Mouse (Mus musculus) testis, adult 2 months (tissue): ENCODE measurements around the gene Lgsn. TPM values are rescaled to one million over a fixed set of nuclear protein-coding genes. Genes with fewer than 3 reads are reported as not detected.

Experiments
- H3K27ac ChIP-seq: fragments of 200-500 bp; 2 replicates; pipeline ENCODE4 v1.5.1; 2012; ENCODE audit warnings: low read depth, low read length; ENCODE audit not compliant: control insufficient read depth, insufficient read depth
- H3K27me3 ChIP-seq: fragments of 200-500 bp; 2 replicates; pipeline ENCODE4 v1.6.1; 2012; ENCODE audit warnings: mild to moderate bottlenecking, low read length, moderate library complexity; ENCODE audit not compliant: control insufficient read depth, insufficient read depth
- H3K36me3 ChIP-seq: fragments of 200-500 bp; 2 replicates; pipeline ENCODE4 v1.6.1; 2012; ENCODE audit warnings: mild to moderate bottlenecking, low read length; ENCODE audit not compliant: control insufficient read depth, insufficient read depth
- H3K4me1 ChIP-seq: fragments of 200-500 bp; 2 replicates; pipeline ENCODE4 v1.6.1; 2012; ENCODE audit warnings: low read length; ENCODE audit not compliant: control insufficient read depth, insufficient read depth
- H3K4me3 ChIP-seq: fragments of 200-500 bp; 2 replicates; pipeline ENCODE4 v1.5.1; 2012; ENCODE audit warnings: low read depth, mild to moderate bottlenecking, low read length, moderate library complexity, mixed read lengths; ENCODE audit not compliant: control insufficient read depth
- CTCF ChIP-seq: fragments of 200-500 bp; IDR thresholded peaks from 2 replicates; pipeline ENCODE4 v1.5.1; 2012; ENCODE audit warnings: low read depth, mild to moderate bottlenecking, inconsistent platforms, low read length, moderate library complexity; ENCODE audit not compliant: control insufficient read depth, insufficient read depth, insufficient replicate concordance
- POLR2A ChIP-seq: fragments of 200-500 bp; IDR thresholded peaks from 2 replicates; pipeline ENCODE4 v1.6.1; 2012; ENCODE audit warnings: low read depth, mild to moderate bottlenecking, inconsistent platforms, low read length, moderate library complexity; ENCODE audit not compliant: control insufficient read depth
- polyA plus RNA-seq: library from polyadenylated mRNA; depleted of rRNA; stranded (reverse); fragments of >200 nt; gene quantifications from 2 replicates; pipeline ENCODE4 v1.2.3, GENCODE M21; 2012

Lgsn gene
- polyA plus RNA-seq, 1 experiment: 0.11 TPM

DNA sequence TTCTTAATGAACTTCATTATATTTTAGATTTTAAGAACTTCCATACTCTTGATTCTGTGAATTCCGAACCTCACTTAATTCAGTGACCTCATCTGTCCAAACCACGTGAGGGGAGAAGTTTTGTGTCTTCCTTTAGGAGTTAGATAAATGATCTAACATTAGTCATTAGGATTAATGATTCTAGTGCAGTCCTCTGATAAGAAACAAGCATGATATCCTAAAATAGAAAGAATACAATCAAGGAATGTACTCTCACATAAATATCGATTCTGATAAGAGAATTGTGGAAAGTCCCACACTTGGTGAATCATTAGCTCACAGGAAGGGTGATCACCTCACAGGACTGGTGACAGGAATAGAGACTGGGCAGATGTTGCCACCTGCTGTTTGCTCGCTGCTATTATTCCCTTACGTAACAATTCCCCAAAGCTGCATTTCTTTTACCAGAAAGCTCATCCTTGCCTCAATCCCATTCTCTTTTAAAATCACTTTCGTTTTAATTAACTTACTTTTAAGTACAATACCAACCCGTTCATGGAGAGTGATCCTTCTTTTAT, 22.3 kb upstream of the Lgsn start:
- Histone ChIP-seq H3K27me3 (no peaks in the 10 kb centered on the region), H3K27ac (no peak overlapping the region), H3K4me1 (0 out of 2 replicates have a peak, but pooled peaks cover 2% of the 10 kb centered on the region), H3K36me3 (no peaks in the 10 kb centered on the region), H3K4me3 (no peak overlapping the region)
- TF ChIP-seq POLR2A: no peak
- peak; percentile 30; the same call in 1 of the 2 replicates for TF ChIP-seq CTCF

- TF ChIP-seq POLR2A (no peak), CTCF (no peak)
- no peaks in the 10 kb centered on the region for H3K4me1 ChIP-seq
- no peak overlapping the region for H3K4me3 ChIP-seq
- no peaks in the 10 kb centered on the region for H3K36me3 ChIP-seq
- H3K27ac ChIP-seq: no peak overlapping the region
- H3K27me3 ChIP-seq: no peaks in the 10 kb centered on the region
Measured at GRCm38 (mm10) chr1:31156185-31156584, 20.0 kb upstream of the Lgsn start.

- Histone ChIP-seq H3K27me3 (no peaks in the 10 kb centered on the region), H3K4me3 (no peak overlapping the region)
Measured at GRCm38 (mm10) chr1:31156884-31157283, 19.3 kb upstream of the Lgsn start.

GRCm38 (mm10) chr1:31164527-31165189, 11.5 kb upstream of the Lgsn start:
- Histone ChIP-seq H3K27me3 (no peaks in the 10 kb centered on the region), H3K27ac (no peak overlapping the region), H3K4me3 (no peak overlapping the region), H3K36me3 (no peaks in the 10 kb centered on the region), H3K4me1 (no peaks in the 10 kb centered on the region)
- no peak for TF ChIP-seq POLR2A
- no peak for TF ChIP-seq CTCF

More at GRCm38 (mm10) chr1:31156884-31157283, 19.3 kb upstream of the Lgsn start:
- TF ChIP-seq CTCF (no peak), POLR2A (no peak)
- no peak overlapping the region for H3K27ac ChIP-seq
- H3K36me3 ChIP-seq: no peaks in the 10 kb centered on the region
- H3K4me1 ChIP-seq: no peaks in the 10 kb centered on the region

GRCm38 (mm10) chr1:31165326-31166121, 10.7 kb upstream of the Lgsn start:
- H3K36me3 ChIP-seq: no peaks in the 10 kb centered on the region
- H3K4me3 ChIP-seq: no peak overlapping the region
- H3K27me3 ChIP-seq: no peaks in the 10 kb centered on the region
- H3K27ac ChIP-seq: no peak overlapping the region
- no peak for TF ChIP-seq POLR2A
- no peak for TF ChIP-seq CTCF
- H3K4me1 ChIP-seq: no peaks in the 10 kb centered on the region

DNA sequence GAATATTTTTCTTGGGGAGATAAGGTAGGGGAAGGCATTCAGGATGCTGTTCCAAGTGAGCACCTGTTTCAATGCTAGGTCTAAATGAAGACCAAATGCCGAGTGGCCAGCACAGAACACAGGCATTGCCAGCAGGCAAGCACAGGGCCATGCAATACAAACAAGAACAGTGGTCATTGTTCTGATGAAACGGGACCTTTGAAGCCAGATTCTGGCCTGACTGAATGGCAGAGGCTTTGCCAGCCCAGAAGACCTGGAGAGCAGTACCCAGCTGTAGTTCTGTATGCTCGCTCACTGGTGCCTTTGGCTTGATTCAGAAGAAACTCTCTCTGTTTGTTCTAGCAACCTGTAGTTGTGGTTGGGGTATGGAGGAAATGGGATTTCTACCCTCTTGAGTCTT, 800 bp upstream of the Lgsn start:
- Histone ChIP-seq H3K36me3 (no peaks in the 10 kb centered on the region), H3K4me3 (no peak overlapping the region), H3K27ac (no peak overlapping the region), H3K27me3 (no peaks in the 10 kb centered on the region), H3K4me1 (no peaks in the 10 kb centered on the region)
- TF ChIP-seq POLR2A (no peak), CTCF (no peak)

- no peaks in the 10 kb centered on the region for H3K27me3 ChIP-seq
- no peak overlapping the region for H3K27ac ChIP-seq
- H3K36me3 ChIP-seq: no peaks in the 10 kb centered on the region
- H3K4me3 ChIP-seq: no peak overlapping the region
- H3K4me1 ChIP-seq: no peaks in the 10 kb centered on the region
- TF ChIP-seq CTCF: no peak
Measured at GRCm38 (mm10) chr1:31178264-31178663, 2.1 kb downstream of the Lgsn start.
